Comparison of ENCODE assay signal across 20 mouse cellular contexts in the genomic region with DNA sequence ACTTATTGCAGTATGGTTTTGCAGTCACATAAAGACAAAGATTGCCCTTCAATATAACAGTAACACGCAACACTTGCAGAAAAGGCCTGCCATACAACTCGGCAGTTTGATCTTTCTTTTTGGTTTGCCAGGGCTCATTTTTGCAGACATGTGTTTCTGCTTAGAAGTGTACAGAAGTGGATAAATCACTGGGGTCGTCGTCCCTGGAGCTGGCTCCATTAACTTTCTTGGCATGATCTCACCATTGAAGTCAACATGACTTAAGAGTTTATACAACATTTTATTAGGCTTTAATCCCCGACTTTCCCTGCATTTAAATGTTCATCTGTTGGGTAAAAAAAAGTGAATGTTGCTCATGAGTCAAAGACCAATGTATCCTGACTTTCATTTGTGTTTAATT.
A peak's percentile ranks its signal among the peaks of the same experiment; 100 is the strongest.
DNase-seq lines count a peak whose midpoint lies in the region; ATAC-seq and TF ChIP-seq lines count a peak whose summit lies in the region.
"Had no signal": no experiment of that assay in that cellular context is flagged by ENCODE, and none has a peak within 500 bp of the region (broad histone marks: within the 10 kb centered on the region; RNA-seq: fewer than 3 reads in every experiment).

No protein-coding gene starts in this region.

- H3K36me3 ChIP-seq in intestine, embryonic 14.5 days (ENCODE audit: control insufficient read depth, insufficient read depth, low read length): no peaks in the 10 kb centered on the region
- no peaks in the 10 kb centered on the region for H3K36me3 ChIP-seq in intestine, postnatal 0 days (ENCODE audit: control insufficient read depth, insufficient read depth)
- H3K36me3 ChIP-seq in lung, embryonic 16.5 days (ENCODE audit: control insufficient read depth, insufficient read depth, low read length): no peaks in the 10 kb centered on the region
- H3K36me3 ChIP-seq in limb, embryonic 10.5 days: no peaks in the 10 kb centered on the region
- no peaks in the 10 kb centered on the region for H3K36me3 ChIP-seq in stomach, embryonic 16.5 days (ENCODE audit: control insufficient read depth, insufficient read depth, low read length)
- no peaks in the 10 kb centered on the region for H3K36me3 ChIP-seq in hindbrain, embryonic 14.5 days (replicated peaks; ENCODE audit: control insufficient read depth, insufficient read depth)
- H3K36me3 ChIP-seq: heart, embryonic 10.5 days; liver, embryonic 12.5 days; midbrain, embryonic 10.5 days; neural tube, embryonic 13.5 days had no signal

- no peak for DNase-seq in intestine, embryonic 14.5 days (ENCODE audit: low spot score)
- no peak for DNase-seq in lung, adult 18-20 months
- DNase-seq in limb, embryonic 10.5 days (ENCODE audit: low spot score): peak; percentile 47
- DNase-seq in hindbrain, embryonic 14.5 days (ENCODE audit: low spot score): no peak
- no peak for DNase-seq in thymus, postnatal 36 days
- DNase-seq: adrenal gland, postnatal 36 days; cerebellum, adult 9-11 months; forebrain, postnatal 0 days; gastrocnemius, postnatal 14 days; heart, postnatal 14 days; lung, postnatal 14 days had no signal

- no peak overlapping the region for H3K4me2 ChIP-seq in intestine, embryonic 14.5 days (ENCODE audit: low read length)
- H3K4me2 ChIP-seq in intestine, postnatal 0 days (replicated peaks; ENCODE audit: low read depth): no peak overlapping the region
- no peak overlapping the region for H3K4me2 ChIP-seq in lung, embryonic 16.5 days (ENCODE audit: low read depth, low read length)
- no peak overlapping the region for H3K4me2 ChIP-seq in stomach, embryonic 16.5 days (ENCODE audit: low read depth, low read length)
- no peak overlapping the region for H3K4me2 ChIP-seq in hindbrain, embryonic 14.5 days (replicated peaks)
- H3K4me2 ChIP-seq: liver, embryonic 12.5 days; neural tube, embryonic 13.5 days had no signal

- TF ChIP-seq CTCF in intestine, postnatal 0 days (IDR thresholded peaks at IDR 0.05; ENCODE audit: low read depth): no peak

- WGBS in intestine, embryonic 14.5 days: 35% methylated on average over 5 of the region's 5 CpGs
- 57% methylated on average over 5 of the region's 5 CpGs for WGBS in intestine, postnatal 0 days
- 38% methylated on average over 5 of the region's 5 CpGs for WGBS in lung, embryonic 16.5 days
- 18% methylated on average over 5 of the region's 5 CpGs for WGBS in limb, embryonic 10.5 days
- WGBS in stomach, embryonic 16.5 days: 35% methylated on average over 5 of the region's 5 CpGs
- WGBS in hindbrain, embryonic 14.5 days: 75% methylated on average over 5 of the region's 5 CpGs

- H3K4me3 ChIP-seq in intestine, embryonic 14.5 days (ENCODE audit: low read depth, low read length): no peak overlapping the region
- H3K4me3 ChIP-seq in intestine, postnatal 0 days (ENCODE audit: low read depth, low read length): no peak overlapping the region
- H3K4me3 ChIP-seq in lung, embryonic 16.5 days (ENCODE audit: low read length): no peak overlapping the region
- H3K4me3 ChIP-seq in limb, embryonic 10.5 days: no peak overlapping the region
- H3K4me3 ChIP-seq in stomach, embryonic 16.5 days (replicated peaks; ENCODE audit: low read length): no peak overlapping the region
- no peak overlapping the region for H3K4me3 ChIP-seq in hindbrain, embryonic 14.5 days (replicated peaks; ENCODE audit: low read length)
- H3K4me3 ChIP-seq: heart, embryonic 10.5 days; layer of hippocampus, adult 2 months; left cerebral cortex, adult 2 months; liver, embryonic 12.5 days; midbrain, embryonic 10.5 days; neural tube, embryonic 13.5 days had no signal

- 0 out of 2 replicates have a peak overlapping the region, but pooled peaks have one; percentile 18 for H3K27ac ChIP-seq in intestine, embryonic 14.5 days (ENCODE audit: low read depth)
- H3K27ac ChIP-seq in intestine, postnatal 0 days (ENCODE audit: low read depth, low read length): no peak overlapping the region
- H3K27ac ChIP-seq in lung, embryonic 16.5 days (ENCODE audit: low read length): no peak overlapping the region
- peak overlapping the region; percentile 48; the same call in 1 of the 2 replicates for H3K27ac ChIP-seq in limb, embryonic 10.5 days
- peak overlapping the region; percentile 41; the same call in 1 of the 2 replicates for H3K27ac ChIP-seq in stomach, embryonic 16.5 days (ENCODE audit: low read length)
- H3K27ac ChIP-seq in hindbrain, embryonic 14.5 days: no peak overlapping the region
- H3K27ac ChIP-seq: heart, embryonic 10.5 days; layer of hippocampus, adult 2 months; left cerebral cortex, adult 2 months; liver, embryonic 12.5 days; midbrain, embryonic 10.5 days; neural tube, embryonic 13.5 days had no signal

- H3K9ac ChIP-seq in intestine, embryonic 14.5 days (ENCODE audit: low read length): no peak overlapping the region
- H3K9ac ChIP-seq in intestine, postnatal 0 days (ENCODE audit: low read depth, low read length): no peak overlapping the region
- H3K9ac ChIP-seq in lung, embryonic 16.5 days (ENCODE audit: low read length): no peak overlapping the region
- no peak overlapping the region for H3K9ac ChIP-seq in stomach, embryonic 16.5 days (ENCODE audit: low read length)
- H3K9ac ChIP-seq in hindbrain, embryonic 14.5 days: no peak overlapping the region
- H3K9ac ChIP-seq: forebrain, postnatal 0 days; liver, embryonic 12.5 days; neural tube, embryonic 13.5 days had no signal

- H3K27me3 ChIP-seq in intestine, embryonic 14.5 days (replicated peaks; ENCODE audit: control insufficient read depth, insufficient read depth, low read length): no peaks in the 10 kb centered on the region
- no peaks in the 10 kb centered on the region for H3K27me3 ChIP-seq in intestine, postnatal 0 days (replicated peaks; ENCODE audit: control insufficient read depth, insufficient read depth, low read length)
- H3K27me3 ChIP-seq in lung, embryonic 16.5 days (ENCODE audit: control insufficient read depth, insufficient read depth, low read depth, low read length): no peaks in the 10 kb centered on the region
- H3K27me3 ChIP-seq in limb, embryonic 10.5 days (ENCODE audit: low read depth, poor library complexity, severe bottlenecking): no peaks in the 10 kb centered on the region
- H3K27me3 ChIP-seq in stomach, embryonic 16.5 days (ENCODE audit: control insufficient read depth, insufficient read depth, low read length): no peaks in the 10 kb centered on the region
- H3K27me3 ChIP-seq in hindbrain, embryonic 14.5 days (ENCODE audit: control insufficient read depth, insufficient read depth, low read length): no peaks in the 10 kb centered on the region
- H3K27me3 ChIP-seq: liver, embryonic 12.5 days; neural tube, embryonic 13.5 days had no signal

- H3K9me3 ChIP-seq in intestine, embryonic 14.5 days (ENCODE audit: control insufficient read depth, low read length): no peaks in the 10 kb centered on the region
- H3K9me3 ChIP-seq in intestine, postnatal 0 days (ENCODE audit: control insufficient read depth): no peaks in the 10 kb centered on the region
- no peaks in the 10 kb centered on the region for H3K9me3 ChIP-seq in lung, embryonic 16.5 days (ENCODE audit: control insufficient read depth, low read length)
- no peaks in the 10 kb centered on the region for H3K9me3 ChIP-seq in limb, embryonic 10.5 days (replicated peaks)
- H3K9me3 ChIP-seq in stomach, embryonic 16.5 days (replicated peaks; ENCODE audit: control insufficient read depth, low read length): no peaks in the 10 kb centered on the region
- H3K9me3 ChIP-seq in hindbrain, embryonic 14.5 days (ENCODE audit: control insufficient read depth, low read length): no peaks in the 10 kb centered on the region
- H3K9me3 ChIP-seq: heart, embryonic 10.5 days; liver, embryonic 12.5 days; midbrain, embryonic 10.5 days; neural tube, embryonic 13.5 days had no signal

- no peak for ATAC-seq in intestine, embryonic 14.5 days (replicated peaks; ENCODE audit: low FRiP score, low TSS enrichment, low read depth)
- no peak for ATAC-seq in intestine, postnatal 0 days
- 0 out of 2 replicates have a peak, but pooled peaks have one; percentile 45 for ATAC-seq in lung, embryonic 16.5 days (ENCODE audit: low read depth)
- no peak for ATAC-seq in stomach, embryonic 16.5 days (ENCODE audit: insufficient read depth, low FRiP score)
- no peak for ATAC-seq in hindbrain, embryonic 14.5 days (ENCODE audit: low FRiP score)
- ATAC-seq: forebrain, postnatal 0 days; liver, embryonic 12.5 days had no signal

- peaks cover 16% of the 10 kb centered on the region for H3K4me1 ChIP-seq in intestine, embryonic 14.5 days (replicated peaks; ENCODE audit: control insufficient read depth, insufficient read depth, low read length)
- no peaks in the 10 kb centered on the region for H3K4me1 ChIP-seq in intestine, postnatal 0 days (replicated peaks; ENCODE audit: control insufficient read depth, insufficient read depth, low read length)
- peaks cover 3% of the 10 kb centered on the region; the same call in 1 of the 2 replicates for H3K4me1 ChIP-seq in lung, embryonic 16.5 days (replicated peaks; ENCODE audit: control insufficient read depth, insufficient read depth, low read length)
- H3K4me1 ChIP-seq in limb, embryonic 10.5 days: peaks cover 27% of the 10 kb centered on the region
- H3K4me1 ChIP-seq in stomach, embryonic 16.5 days (ENCODE audit: control insufficient read depth, insufficient read depth, low read length): peaks cover 9% of the 10 kb centered on the region; the same call in 1 of the 2 replicates
- no peaks in the 10 kb centered on the region for H3K4me1 ChIP-seq in hindbrain, embryonic 14.5 days (replicated peaks; ENCODE audit: control insufficient read depth, insufficient read depth, low read length)
- H3K4me1 ChIP-seq: heart, embryonic 10.5 days; liver, embryonic 12.5 days had no signal

Comparison
In these comparisons a context has a peak if more than half of its experiments do, and no peak if none do; other contexts are left out.
1. H3K27ac ChIP-seq: peak in intestine, embryonic 14.5 days (single experiment), limb, embryonic 10.5 days (single experiment) and stomach, embryonic 16.5 days (single experiment); none in intestine, postnatal 0 days (single experiment), lung, embryonic 16.5 days (single experiment) and hindbrain, embryonic 14.5 days (single experiment).